Mouse (Mus musculus): ENCODE measurements around the gene Pus7. TPM values are rescaled to one million over a fixed set of nuclear protein-coding genes. Genes with fewer than 3 reads are reported as not detected.

The Pus7 gene
- total RNA-seq, 2 experiments from 2014 or later = 44.4 to 50.5 TPM

Other genes starting within 250 kb of the Pus7 start
- gene Srpk2, start 99.1 kb downstream of the Pus7 start, total RNA-seq (2014; fragmentation: Nextera tagmentation) = 45.8 and 60.2 TPM in 2 replicates
- 47.2 and 51.4 TPM in 2 replicates for gene Srpk2, start 99.1 kb downstream of the Pus7 start, total RNA-seq (2017)
- gene Rint1, start 4.0 kb upstream of the Pus7 start, total RNA-seq (2014; fragmentation: Nextera tagmentation) = 19.6 and 33.0 TPM in 2 replicates
- gene Rint1, start 4.0 kb upstream of the Pus7 start, total RNA-seq (2017) = 25.0 and 29.1 TPM in 2 replicates
- gene Tomm7, start 60.5 kb upstream of the Pus7 start, total RNA-seq (2014; fragmentation: Nextera tagmentation) = 111 and 165 TPM in 2 replicates
- 317 and 372 TPM in 2 replicates for gene Tomm7, start 60.5 kb upstream of the Pus7 start, total RNA-seq (2017)
- 11.3 and 15.1 TPM in 2 replicates for gene Fam126a, start 247.0 kb upstream of the Pus7 start, total RNA-seq (2014; fragmentation: Nextera tagmentation)
- 10.6 and 16.3 TPM in 2 replicates for gene Fam126a, start 247.0 kb upstream of the Pus7 start, total RNA-seq (2017)

Data from granulocyte monocyte progenitor cell, adult 5-6 weeks (primary cell).